Mouse (Mus musculus): ENCODE measurements at regions not wholly inside any gene's neighbourhood (a gene's known extent, or its start where the extent isn't known, plus 50 kb on each side); places are given as distances from the start of the nearest gene placed in this dataset.

DNA sequence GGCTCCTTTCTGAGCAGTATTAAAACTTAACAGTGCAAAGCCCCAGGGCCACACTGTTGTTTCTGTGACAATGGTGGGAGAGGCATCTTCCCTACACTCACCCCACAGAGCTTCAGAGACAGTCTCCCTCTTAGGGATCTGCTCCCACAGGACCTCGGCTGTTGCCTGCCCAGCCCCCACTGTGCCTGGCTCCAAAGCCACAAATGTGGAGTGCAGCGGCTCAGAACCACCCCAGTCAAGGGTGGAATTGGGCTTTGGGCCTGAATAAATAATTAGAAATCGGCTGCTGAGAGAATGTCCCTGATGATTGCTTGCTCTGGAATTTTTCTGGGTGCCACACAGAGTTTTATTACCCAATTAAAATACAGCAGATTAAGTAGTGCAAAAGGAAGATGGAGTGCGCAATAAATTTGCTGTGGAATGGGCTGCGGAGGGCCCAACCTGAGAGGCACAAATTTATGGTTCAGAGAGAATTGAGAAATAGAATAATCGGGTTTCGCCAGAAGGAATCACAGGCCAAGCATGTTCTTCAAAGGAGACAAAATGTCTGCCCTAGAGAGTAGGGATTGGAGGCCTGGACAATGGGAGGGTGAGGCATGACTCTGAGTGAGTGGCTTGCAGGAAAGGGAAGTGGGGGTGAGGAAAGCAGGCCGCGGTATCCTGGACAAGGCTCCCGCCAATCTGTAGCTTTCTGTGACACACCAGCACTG is 56.4 kb downstream of the Cd24a start:
- peak; percentile 86 for ATAC-seq (ENCODE audit: low FRiP score, low TSS enrichment)
- Histone ChIP-seq H3K27me3 (ENCODE audit: insufficient read depth, low read length) (no peaks in the 10 kb centered on the region), H3K4me2 (replicated peaks; ENCODE audit: low read depth, low read length) (no peak overlapping the region), H3K4me3 (ENCODE audit: low read length) (no peak overlapping the region), H3K27ac (ENCODE audit: low read length) (peak overlapping the region; percentile 77), H3K4me1 (ENCODE audit: insufficient read depth, low read length) (peaks cover 11% of the 10 kb centered on the region), H3K36me3 (ENCODE audit: insufficient read depth, low read length) (no peaks in the 10 kb centered on the region), H3K9ac (replicated peaks; ENCODE audit: low read length) (0 out of 2 replicates have a peak overlapping the region, but pooled peaks have one; percentile 9), H3K9me3 (ENCODE audit: low read length) (no peaks in the 10 kb centered on the region)
- WGBS: 33% methylated on average over 10 of the region's 10 CpGs

DNA sequence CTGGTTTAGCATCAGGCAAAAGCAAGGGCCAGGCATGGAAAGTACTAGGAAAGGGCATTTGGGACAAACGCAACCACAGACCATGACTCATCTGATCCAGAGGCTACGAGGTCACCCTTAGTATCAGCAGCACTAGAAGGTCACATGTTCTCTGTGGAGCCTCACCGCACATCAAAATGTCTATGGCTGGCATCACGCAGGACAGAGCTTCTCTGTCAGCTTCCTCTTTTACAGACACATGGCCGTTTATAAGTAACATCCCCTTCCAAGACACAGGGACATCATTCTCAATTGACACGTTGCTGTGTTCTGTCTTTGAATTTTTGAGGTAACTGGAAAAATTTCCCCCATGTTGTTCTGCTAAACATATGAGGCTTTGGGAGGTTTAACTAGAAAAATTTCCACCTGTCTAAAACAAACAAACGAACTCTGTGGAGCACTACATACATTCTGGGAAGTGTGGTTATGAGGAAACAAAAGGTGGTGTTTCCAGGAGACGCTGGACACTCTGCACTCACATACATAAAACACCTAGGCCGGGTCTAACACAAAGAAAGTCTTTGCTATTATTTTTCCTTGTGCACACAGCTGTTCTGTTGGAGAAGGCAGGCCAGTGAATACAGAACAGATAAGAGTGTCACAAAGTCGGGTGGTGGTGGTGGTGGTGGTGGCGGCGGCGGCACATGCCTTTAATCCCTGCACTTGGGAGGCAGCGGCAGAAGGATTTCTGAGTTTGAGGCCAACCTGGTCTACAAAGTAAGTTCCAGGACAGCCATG is 63.3 kb downstream of the Cd24a start:
- no peaks in the 10 kb centered on the region for H3K9me3 ChIP-seq (ENCODE audit: low read length)
- no peaks in the 10 kb centered on the region for H3K27me3 ChIP-seq (ENCODE audit: insufficient read depth, low read length)
- ATAC-seq (ENCODE audit: low FRiP score, low TSS enrichment): no peak

DNA sequence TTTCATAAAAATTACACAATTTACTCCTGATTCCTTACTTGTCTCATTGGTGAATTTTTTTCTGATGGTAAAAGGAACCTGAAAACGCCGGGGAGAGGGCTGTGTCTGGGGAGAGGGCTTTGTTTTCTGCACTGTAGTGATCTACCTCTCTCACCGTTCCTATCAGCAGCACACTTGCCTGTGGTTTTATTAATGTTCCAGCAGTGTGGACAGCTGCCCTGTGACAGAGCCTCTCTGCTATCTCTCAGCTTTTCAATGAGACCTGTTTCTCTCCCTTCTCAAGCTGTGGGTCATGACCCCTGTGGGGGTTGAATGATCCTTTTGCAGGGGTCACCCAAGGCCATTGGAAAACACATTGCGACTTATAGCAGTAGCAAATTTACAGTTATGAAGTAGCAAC is 68.2 kb downstream of the Cd24a start:
- H3K4me3 ChIP-seq (ENCODE audit: low read length): no peak overlapping the region
- no peaks in the 10 kb centered on the region for H3K9me3 ChIP-seq (ENCODE audit: low read length)
- no peaks in the 10 kb centered on the region for H3K4me1 ChIP-seq (ENCODE audit: insufficient read depth, low read length)
- ATAC-seq (ENCODE audit: low FRiP score, low TSS enrichment): no peak
- no peak overlapping the region for H3K9ac ChIP-seq (replicated peaks; ENCODE audit: low read length)
- no peaks in the 10 kb centered on the region for H3K27me3 ChIP-seq (ENCODE audit: insufficient read depth, low read length)
- H3K27ac ChIP-seq (ENCODE audit: low read length): no peak overlapping the region
- no peak overlapping the region for H3K4me2 ChIP-seq (replicated peaks; ENCODE audit: low read depth, low read length)
- H3K36me3 ChIP-seq (ENCODE audit: insufficient read depth, low read length): no peaks in the 10 kb centered on the region
- WGBS: 77% methylated on average over 4 of the region's 4 CpGs

More for the DNA sequence above, 63.3 kb downstream of the Cd24a start:
- no peak overlapping the region for H3K27ac ChIP-seq (ENCODE audit: low read length)
- H3K4me1 ChIP-seq (ENCODE audit: insufficient read depth, low read length): no peaks in the 10 kb centered on the region
- WGBS: 78% methylated on average over 14 of the region's 14 CpGs
- H3K4me3 ChIP-seq (ENCODE audit: low read length): no peak overlapping the region
- no peak overlapping the region for H3K9ac ChIP-seq (replicated peaks; ENCODE audit: low read length)
- H3K4me2 ChIP-seq (replicated peaks; ENCODE audit: low read depth, low read length): no peak overlapping the region
- H3K36me3 ChIP-seq (ENCODE audit: insufficient read depth, low read length): no peaks in the 10 kb centered on the region

DNA sequence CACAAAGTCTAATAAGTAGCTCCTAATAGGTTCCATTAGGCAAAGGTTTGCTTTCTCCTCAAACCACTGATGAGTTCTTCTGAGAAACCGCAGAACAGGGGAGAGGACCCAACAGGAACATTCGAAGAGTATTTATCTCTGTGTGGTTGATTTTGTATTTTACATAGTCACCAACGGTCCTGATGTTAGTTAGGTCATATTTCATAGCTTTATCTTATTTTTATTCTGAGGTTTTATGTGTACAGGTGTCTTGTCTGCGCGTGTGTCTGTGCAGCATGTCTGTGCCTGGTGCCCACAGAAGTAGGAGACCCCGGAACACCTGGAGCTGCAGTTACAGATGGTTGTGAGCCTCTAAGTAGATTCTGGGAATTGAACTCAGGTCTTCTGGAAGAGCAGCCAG is 68.9 kb downstream of the Cd24a start:
- Histone ChIP-seq H3K27ac (ENCODE audit: low read length) (no peak overlapping the region), H3K27me3 (ENCODE audit: insufficient read depth, low read length) (no peaks in the 10 kb centered on the region), H3K36me3 (ENCODE audit: insufficient read depth, low read length) (no peaks in the 10 kb centered on the region), H3K4me2 (replicated peaks; ENCODE audit: low read depth, low read length) (no peak overlapping the region), H3K9me3 (ENCODE audit: low read length) (no peaks in the 10 kb centered on the region), H3K4me1 (ENCODE audit: insufficient read depth, low read length) (no peaks in the 10 kb centered on the region), H3K9ac (replicated peaks; ENCODE audit: low read length) (no peak overlapping the region), H3K4me3 (ENCODE audit: low read length) (no peak overlapping the region)
- whole genome bisulfite sequencing: 89% methylated on average over 6 of the region's 6 CpGs
- no peak for ATAC-seq (ENCODE audit: low FRiP score, low TSS enrichment)

DNA sequence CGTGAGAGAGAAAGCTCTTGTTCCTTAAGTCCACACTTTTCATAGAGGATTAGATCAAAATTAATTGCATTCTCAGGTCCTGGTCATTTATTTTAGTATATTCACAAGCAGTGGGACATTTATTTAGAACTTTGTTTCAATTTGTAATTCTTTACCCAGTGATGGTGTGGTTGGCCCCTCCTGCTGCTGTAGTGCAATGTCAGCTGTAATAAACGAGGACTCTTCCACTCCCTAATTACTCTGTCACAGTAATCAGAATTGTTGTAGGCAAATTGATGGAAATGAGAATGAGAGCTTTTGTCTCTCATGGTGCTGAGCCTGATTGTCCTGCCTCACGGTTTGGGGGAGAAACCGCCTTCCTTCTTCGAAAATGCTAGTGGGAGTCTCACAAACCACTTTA is 70.1 kb downstream of the Cd24a start:
- H3K27me3 ChIP-seq (ENCODE audit: insufficient read depth, low read length): no peaks in the 10 kb centered on the region
- no peak overlapping the region for H3K27ac ChIP-seq (ENCODE audit: low read length)
- no peaks in the 10 kb centered on the region for H3K36me3 ChIP-seq (ENCODE audit: insufficient read depth, low read length)
- no peak for ATAC-seq (ENCODE audit: low FRiP score, low TSS enrichment)
- no peak overlapping the region for H3K9ac ChIP-seq (replicated peaks; ENCODE audit: low read length)
- H3K4me1 ChIP-seq (ENCODE audit: insufficient read depth, low read length): no peaks in the 10 kb centered on the region
- WGBS: 63% methylated on average over 5 of the region's 5 CpGs
- H3K9me3 ChIP-seq (ENCODE audit: low read length): no peaks in the 10 kb centered on the region
- H3K4me3 ChIP-seq (ENCODE audit: low read length): no peak overlapping the region
- no peak overlapping the region for H3K4me2 ChIP-seq (replicated peaks; ENCODE audit: low read depth, low read length)

DNA sequence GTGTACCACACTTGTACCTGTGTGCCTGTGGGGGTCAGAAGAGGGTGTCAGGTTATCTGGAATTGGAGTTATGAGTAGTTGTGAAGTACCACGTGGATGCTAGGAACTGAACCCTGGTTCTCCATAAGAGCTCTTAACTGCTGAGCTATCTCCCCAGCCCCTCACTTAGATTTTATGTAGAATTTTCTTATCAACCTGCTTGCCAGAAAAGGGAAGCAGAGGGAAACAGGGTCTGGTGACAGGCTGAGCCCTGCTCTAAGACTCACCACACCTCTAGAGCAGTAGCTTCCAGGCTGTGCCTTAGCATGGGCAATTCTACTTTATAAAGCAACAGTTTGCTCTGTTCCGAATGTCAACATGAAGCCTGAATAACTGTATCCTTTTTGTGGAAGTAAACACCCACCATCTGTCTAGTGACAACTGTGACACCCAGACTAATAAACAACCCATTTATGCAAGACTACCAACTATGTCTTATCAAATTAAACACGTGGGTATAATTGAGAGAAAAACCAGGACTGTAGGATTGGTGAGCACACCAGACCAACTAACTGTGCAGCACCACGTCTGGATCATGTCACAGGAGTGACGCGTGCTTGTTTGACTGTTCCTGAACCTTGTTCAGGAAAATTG is 70.8 kb downstream of the Cd24a start:
- H3K9ac ChIP-seq (replicated peaks; ENCODE audit: low read length): no peak overlapping the region
- H3K9me3 ChIP-seq (ENCODE audit: low read length): no peaks in the 10 kb centered on the region
- H3K4me2 ChIP-seq (replicated peaks; ENCODE audit: low read depth, low read length): no peak overlapping the region
- H3K4me1 ChIP-seq (ENCODE audit: insufficient read depth, low read length): no peaks in the 10 kb centered on the region
- ATAC-seq (ENCODE audit: low FRiP score, low TSS enrichment): no peak
- WGBS: 72% methylated on average over 6 of the region's 6 CpGs
- H3K36me3 ChIP-seq (ENCODE audit: insufficient read depth, low read length): no peaks in the 10 kb centered on the region
- no peak overlapping the region for H3K27ac ChIP-seq (ENCODE audit: low read length)
- no peak overlapping the region for H3K4me3 ChIP-seq (ENCODE audit: low read length)
- H3K27me3 ChIP-seq (ENCODE audit: insufficient read depth, low read length): no peaks in the 10 kb centered on the region

DNA sequence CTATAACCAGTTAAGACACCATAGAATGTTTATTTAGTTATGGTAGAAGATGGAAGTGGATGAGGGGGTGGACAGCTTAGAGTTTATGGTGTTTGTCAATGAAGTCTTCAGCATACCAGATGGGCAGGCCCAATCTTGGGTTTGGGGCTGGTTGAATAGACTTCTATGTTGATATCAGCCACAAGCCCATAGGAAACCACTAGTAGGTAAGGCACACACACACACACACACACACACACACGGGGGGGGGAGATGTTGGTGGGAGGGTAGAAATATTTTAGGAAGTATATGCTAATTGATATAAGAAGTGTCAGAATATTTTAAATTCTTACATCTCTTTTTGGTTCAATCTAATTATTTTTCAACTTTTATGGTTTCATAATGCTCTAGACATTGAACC is 72.4 kb downstream of the Cd24a start:
- peaks cover 12% of the 10 kb centered on the region for H3K4me1 ChIP-seq (ENCODE audit: insufficient read depth, low read length)
- H3K4me2 ChIP-seq (replicated peaks; ENCODE audit: low read depth, low read length): no peak overlapping the region
- H3K27me3 ChIP-seq (ENCODE audit: insufficient read depth, low read length): no peaks in the 10 kb centered on the region
- no peak overlapping the region for H3K9ac ChIP-seq (replicated peaks; ENCODE audit: low read length)
- no peak overlapping the region for H3K4me3 ChIP-seq (ENCODE audit: low read length)
- WGBS: 81% methylated on average over 1 of the region's 1 CpGs
- H3K9me3 ChIP-seq (ENCODE audit: low read length): no peaks in the 10 kb centered on the region
- ATAC-seq (ENCODE audit: low FRiP score, low TSS enrichment): no peak
- H3K27ac ChIP-seq (ENCODE audit: low read length): no peak overlapping the region
- H3K36me3 ChIP-seq (ENCODE audit: insufficient read depth, low read length): no peaks in the 10 kb centered on the region

DNA sequence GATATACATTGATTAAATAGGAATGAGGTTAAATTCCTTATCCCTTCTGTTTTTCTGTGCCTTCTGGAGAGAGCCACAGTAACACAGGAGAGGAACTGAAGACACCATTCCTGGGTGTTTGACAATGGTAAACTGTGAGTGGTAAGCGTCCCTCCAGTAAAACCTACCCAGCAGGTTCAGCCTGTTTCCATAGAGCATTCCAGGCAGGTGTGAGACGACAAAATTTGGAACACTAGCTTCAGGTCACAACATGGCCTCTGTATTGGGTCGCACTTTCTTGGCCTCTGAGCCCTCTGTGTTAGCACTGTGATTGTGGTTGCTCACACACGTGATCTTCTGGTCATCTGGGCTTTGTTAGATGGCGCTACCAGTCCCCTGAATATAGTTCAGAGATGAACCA is 73.4 kb downstream of the Cd24a start:
- H3K4me3 ChIP-seq (ENCODE audit: low read length): no peak overlapping the region
- no peaks in the 10 kb centered on the region for H3K9me3 ChIP-seq (ENCODE audit: low read length)
- whole genome bisulfite sequencing: 79% methylated on average over 5 of the region's 5 CpGs
- no peak overlapping the region for H3K27ac ChIP-seq (ENCODE audit: low read length)
- ATAC-seq (ENCODE audit: low FRiP score, low TSS enrichment): no peak
- H3K36me3 ChIP-seq (ENCODE audit: insufficient read depth, low read length): no peaks in the 10 kb centered on the region
- H3K9ac ChIP-seq (replicated peaks; ENCODE audit: low read length): no peak overlapping the region
- peaks cover 16% of the 10 kb centered on the region for H3K4me1 ChIP-seq (ENCODE audit: insufficient read depth, low read length)
- H3K4me2 ChIP-seq (replicated peaks; ENCODE audit: low read depth, low read length): no peak overlapping the region
- no peaks in the 10 kb centered on the region for H3K27me3 ChIP-seq (ENCODE audit: insufficient read depth, low read length)

DNA sequence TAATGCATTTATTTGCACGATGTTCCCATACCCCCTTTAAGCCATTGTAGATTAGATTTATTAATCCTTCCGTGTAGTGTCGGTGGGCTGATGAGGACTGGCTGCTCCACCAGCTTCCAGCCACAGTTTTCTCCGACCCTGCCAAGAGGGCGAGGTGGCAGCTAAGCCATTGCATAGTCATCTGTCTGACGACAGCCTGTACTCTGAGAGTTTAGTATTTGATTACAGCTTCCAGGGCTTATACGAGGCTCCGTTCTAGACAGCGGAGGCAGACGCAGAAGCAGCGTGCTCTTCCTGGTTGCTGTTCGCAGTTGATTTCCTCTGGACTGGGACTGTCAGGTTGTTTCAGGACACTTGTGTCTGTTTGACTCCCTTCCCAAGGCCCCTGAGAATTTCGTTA is 73.8 kb downstream of the Cd24a start:
- WGBS: 59% methylated on average over 13 of the region's 13 CpGs
- ATAC-seq (ENCODE audit: low FRiP score, low TSS enrichment): no peak
- no peaks in the 10 kb centered on the region for H3K9me3 ChIP-seq (ENCODE audit: low read length)

More for the DNA sequence above, 73.8 kb downstream of the Cd24a start:
- Histone ChIP-seq H3K4me1 (ENCODE audit: insufficient read depth, low read length) (peaks cover 16% of the 10 kb centered on the region), H3K4me3 (ENCODE audit: low read length) (no peak overlapping the region), H3K27ac (ENCODE audit: low read length) (no peak overlapping the region), H3K4me2 (replicated peaks; ENCODE audit: low read depth, low read length) (no peak overlapping the region), H3K9ac (replicated peaks; ENCODE audit: low read length) (no peak overlapping the region), H3K27me3 (ENCODE audit: insufficient read depth, low read length) (no peaks in the 10 kb centered on the region), H3K36me3 (ENCODE audit: insufficient read depth, low read length) (no peaks in the 10 kb centered on the region)
